Mouse (Mus musculus) lung, embryonic 14.5 days (tissue): ENCODE data around the gene Gpr155. TPM values are rescaled to one million over a fixed set of nuclear protein-coding genes. Genes with fewer than 3 reads are reported as not detected.

Experiments used
- ATAC-seq: fragments of 200-750 bp; cut with Nextera tagmentation; 2 replicates; pipeline ENCODE4 v1.8.0; 2017; ENCODE audit warnings: mild to moderate bottlenecking, moderate TSS enrichment, moderate library complexity; ENCODE audit not compliant: insufficient read depth
- DNase-seq: peaks from one replicate; pipeline ENCODE4 v3.0.0-alpha.2; 2015
- H3K27ac ChIP-seq: fragments of 300-500 bp; sonication (generic); 2 replicates; pipeline ENCODE4 v1.5.1; 2014; ENCODE audit warnings: low read depth, mild to moderate bottlenecking, moderate library complexity
- H3K27me3 ChIP-seq: fragments of 300-500 bp; sonication (generic); 2 replicates; pipeline ENCODE4 v1.6.1; 2014; ENCODE audit warnings: low read length, control low read depth; ENCODE audit not compliant: insufficient read depth
- H3K36me3 ChIP-seq: fragments of 300-500 bp; sonication (generic); 2 replicates; pipeline ENCODE4 v1.6.1; 2014; ENCODE audit warnings: control low read depth; ENCODE audit not compliant: insufficient read depth
- H3K4me1 ChIP-seq: fragments of 300-500 bp; sonication (generic); 2 replicates; pipeline ENCODE4 v1.6.1; 2014; ENCODE audit warnings: antibody characterized with exemption, control low read depth; ENCODE audit not compliant: insufficient read depth
- H3K4me2 ChIP-seq: fragments of 300-500 bp; sonication (generic); 2 replicates; pipeline ENCODE4 v1.6.1; 2014; ENCODE audit warnings: mild to moderate bottlenecking
- H3K4me3 ChIP-seq: fragments of 300-500 bp; sonication (generic); 2 replicates; pipeline ENCODE4 v1.5.1; 2014; ENCODE audit warnings: low read depth, low read length
- H3K9ac ChIP-seq: fragments of 300-500 bp; sonication (generic); 2 replicates; pipeline ENCODE4 v1.6.1; 2014
- H3K9me3 ChIP-seq: fragments of 300-500 bp; sonication (generic); 2 replicates; pipeline ENCODE4 v1.6.1; 2016; ENCODE audit warnings: low read depth, low read length, control low read depth
- CTCF ChIP-seq: IDR thresholded peaks from 2 replicates; pipeline ENCODE4 v1.5.1; 2016; ENCODE audit warnings: antibody characterized with exemption, low read depth
- WGBS: fragments of 180-500 bp; shearing (Covaris S2); extraction: QIAGEN DNeasy Blood & Tissue Kit; methylation state at CpG from one replicate; pipeline ENCODE4 v1.1.7; 2014; 5-methylcytosine and 5-hydroxymethylcytosine counted together
- polyA plus RNA-seq: library from polyadenylated mRNA; unstranded; fragments of >200 nt; fragmentation: Nextera tagmentation; extraction: Ambion mirVana; gene quantifications from 2 replicates; pipeline ENCODE4 v1.2.1, GENCODE M21; 2014

Gene Gpr155
- polyA plus RNA-seq, 1 experiment from 2014 or later = 6.2 TPM

- Histone ChIP-seq H3K9me3 (no peaks in the 10 kb centered on the region), H3K4me1 (no peaks in the 10 kb centered on the region), H3K27ac (no peak overlapping the region), H3K9ac (no peak overlapping the region), H3K4me2 (no peak overlapping the region), H3K4me3 (no peak overlapping the region), H3K36me3 (no peaks in the 10 kb centered on the region), H3K27me3 (no peaks in the 10 kb centered on the region)
- 89% methylated on average over 3 of the region's 3 CpGs for WGBS
- ATAC-seq = no peak
- no peak for TF ChIP-seq CTCF
- DNase-seq = no peak
Measured at GRCm38 (mm10) chr2:73335949-73336348, 50.4 kb downstream of the Gpr155 start.

GRCm38 (mm10) chr2:73325871-73326270 lies 60.5 kb downstream of the Gpr155 start:
- H3K27me3 ChIP-seq = no peaks in the 10 kb centered on the region
- no peak overlapping the region for H3K4me2 ChIP-seq
- H3K4me1 ChIP-seq = no peaks in the 10 kb centered on the region
- no peak for TF ChIP-seq CTCF
- H3K27ac ChIP-seq = no peak overlapping the region
- ATAC-seq (no peak), DNase-seq (no peak)
- WGBS = 93% methylated on average over 5 of the region's 5 CpGs
- H3K4me3 ChIP-seq = no peak overlapping the region
- H3K9ac ChIP-seq = no peak overlapping the region
- H3K9me3 ChIP-seq = no peaks in the 10 kb centered on the region
- H3K36me3 ChIP-seq = no peaks in the 10 kb centered on the region

GRCm38 (mm10) chr2:73322991-73323390 lies 63.4 kb downstream of the Gpr155 start:
- no peak for TF ChIP-seq CTCF
- H3K4me1 ChIP-seq = no peaks in the 10 kb centered on the region
- no peak overlapping the region for H3K4me3 ChIP-seq
- 0 out of 2 replicates have a peak, but pooled peaks cover 3% of the 10 kb centered on the region for H3K36me3 ChIP-seq
- WGBS = 57% methylated on average over 12 of the region's 12 CpGs
- H3K9me3 ChIP-seq = no peaks in the 10 kb centered on the region
- no peak overlapping the region for H3K4me2 ChIP-seq
- no peak overlapping the region for H3K27ac ChIP-seq
- H3K27me3 ChIP-seq = no peaks in the 10 kb centered on the region
- H3K9ac ChIP-seq = no peak overlapping the region
- DNase-seq = no peak
- no peak for ATAC-seq

- Histone ChIP-seq H3K4me1 (no peaks in the 10 kb centered on the region), H3K27me3 (no peaks in the 10 kb centered on the region), H3K4me2 (no peak overlapping the region), H3K4me3 (no peak overlapping the region), H3K9ac (no peak overlapping the region), H3K36me3 (0 out of 2 replicates have a peak, but pooled peaks cover 3% of the 10 kb centered on the region), H3K27ac (no peak overlapping the region), H3K9me3 (no peaks in the 10 kb centered on the region)
- DNase-seq (no peak), ATAC-seq (no peak)
- WGBS = 81% methylated on average over 5 of the region's 5 CpGs
- no peak for TF ChIP-seq CTCF
Measured at GRCm38 (mm10) chr2:73319218-73319617, 67.2 kb downstream of the Gpr155 start.

GRCm38 (mm10) chr2:73317426-73317825 lies 68.9 kb downstream of the Gpr155 start:
- no peaks in the 10 kb centered on the region for H3K27me3 ChIP-seq
- H3K4me3 ChIP-seq = no peak overlapping the region
- ATAC-seq (no peak), DNase-seq (no peak)
- no peak overlapping the region for H3K4me2 ChIP-seq
- H3K9ac ChIP-seq = no peak overlapping the region
- no peaks in the 10 kb centered on the region for H3K9me3 ChIP-seq
- TF ChIP-seq CTCF = no peak
- H3K27ac ChIP-seq = no peak overlapping the region
- 0 out of 2 replicates have a peak, but pooled peaks cover 3% of the 10 kb centered on the region for H3K36me3 ChIP-seq
- 83% methylated on average over 9 of the region's 9 CpGs for WGBS
- no peaks in the 10 kb centered on the region for H3K4me1 ChIP-seq

- no peak for TF ChIP-seq CTCF
- no peak for ATAC-seq
- Histone ChIP-seq H3K4me1 (0 out of 2 replicates have a peak, but pooled peaks cover 5% of the 10 kb centered on the region), H3K9me3 (no peaks in the 10 kb centered on the region), H3K27me3 (no peaks in the 10 kb centered on the region), H3K9ac (no peak overlapping the region), H3K36me3 (peaks cover 14% of the 10 kb centered on the region), H3K4me3 (no peak overlapping the region), H3K27ac (no peak overlapping the region), H3K4me2 (no peak overlapping the region)
- DNase-seq = no peak
- WGBS = 91% methylated on average over 3 of the region's 3 CpGs
Measured at GRCm38 (mm10) chr2:73314311-73314710, 72.1 kb downstream of the Gpr155 start.

GRCm38 (mm10) chr2:73313117-73313501 lies 73.3 kb downstream of the Gpr155 start:
- H3K4me1 ChIP-seq = 0 out of 2 replicates have a peak, but pooled peaks cover 5% of the 10 kb centered on the region
- no peak for TF ChIP-seq CTCF
- peak overlapping the region; percentile 88 for H3K4me3 ChIP-seq
- H3K9ac ChIP-seq = peak overlapping the region; percentile 64
- H3K27ac ChIP-seq = peak overlapping the region; percentile 89
- peak overlapping the region; percentile 68 for H3K4me2 ChIP-seq
- H3K27me3 ChIP-seq = no peaks in the 10 kb centered on the region
- 36% methylated on average over 14 of the region's 14 CpGs for WGBS
- DNase-seq (peak; percentile 67), ATAC-seq (peak; percentile 45)
- peaks cover 24% of the 10 kb centered on the region for H3K36me3 ChIP-seq
- H3K9me3 ChIP-seq = no peaks in the 10 kb centered on the region
